Mouse (Mus musculus) left cerebral cortex, postnatal 10 days (tissue): ENCODE data around the gene Fastkd5. TPM values are rescaled to one million over a fixed set of nuclear protein-coding genes. Genes with fewer than 3 reads are reported as not detected.

ENCODE experiments used
- DNase-seq, 2 experiments: peaks; one replicate each; pipeline ENCODE4 v3.0.0; 2021 to 2022; ENCODE audit warnings: low spot score in 2 of 2, mixed read lengths in 1 of 2; ENCODE audit errors: extremely low spot score in 1 of 2
- intact Hi-C: fragments of 180-260 bp; cut with DNase I; formaldehyde crosslinking; loops from one replicate; pipeline ENCODE4 v1.15.1; 2025
- total RNA-seq, 2 experiments: library from RNA; stranded (reverse); gene quantifications; 2 replicates each; pipeline ENCODE4 v1.2.3; 2021

The Fastkd5 gene
- total RNA-seq, 2 experiments from 2014 or later, result 8.0 TPM

DNA sequence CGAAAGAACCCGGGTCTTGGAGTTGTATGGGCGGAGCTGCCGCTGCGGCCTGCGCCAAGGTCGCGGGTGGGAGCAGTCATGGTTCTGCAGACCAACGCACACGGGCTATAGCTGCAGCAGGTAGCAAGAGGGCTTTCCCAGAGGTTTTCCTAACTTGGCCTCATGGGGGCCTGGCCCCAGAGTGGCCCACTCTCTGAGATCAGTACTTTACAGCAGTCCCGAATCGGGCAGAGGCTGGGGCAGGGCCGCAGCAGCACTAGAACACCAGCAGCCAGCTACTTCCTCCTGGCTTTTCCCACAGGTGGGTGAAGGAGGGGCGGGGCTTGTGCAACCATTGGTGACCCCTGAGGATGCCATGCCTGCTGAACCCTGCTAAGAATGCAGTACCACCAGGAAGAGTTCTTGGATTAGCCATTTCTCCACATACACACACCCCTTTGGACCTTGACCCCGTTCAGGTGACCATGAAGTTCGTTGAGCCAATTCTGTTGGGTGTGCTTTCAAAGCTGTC is 8.3 kb upstream of the Fastkd5 start:
- intact Hi-C loops, result no loop called here
- DNase-seq, result no peak

DNA sequence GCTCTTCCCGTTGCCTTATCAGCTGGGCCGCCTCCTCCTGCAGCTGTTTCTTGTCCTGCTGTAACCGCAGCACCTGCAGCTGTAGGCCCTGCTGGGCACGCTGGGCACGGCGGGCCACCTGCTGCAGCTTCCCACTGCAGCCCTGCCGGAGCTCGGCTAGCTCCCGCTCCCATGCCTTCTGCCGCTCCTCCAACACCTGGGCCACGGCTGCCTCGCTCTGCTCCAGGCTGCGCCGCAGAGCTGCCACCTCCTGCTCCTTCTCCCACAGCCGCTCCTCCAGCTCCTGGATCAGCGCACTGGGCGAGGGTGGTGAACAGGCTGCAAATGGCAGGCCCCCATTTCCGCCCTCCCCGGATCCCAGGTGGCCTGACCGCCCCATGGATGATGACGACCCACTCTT is 6.0 kb upstream of the Fastkd5 start:
- intact Hi-C loops, result no loop called here
- DNase-seq, result peak in 1 of 2 experiments; percentile 41

DNA sequence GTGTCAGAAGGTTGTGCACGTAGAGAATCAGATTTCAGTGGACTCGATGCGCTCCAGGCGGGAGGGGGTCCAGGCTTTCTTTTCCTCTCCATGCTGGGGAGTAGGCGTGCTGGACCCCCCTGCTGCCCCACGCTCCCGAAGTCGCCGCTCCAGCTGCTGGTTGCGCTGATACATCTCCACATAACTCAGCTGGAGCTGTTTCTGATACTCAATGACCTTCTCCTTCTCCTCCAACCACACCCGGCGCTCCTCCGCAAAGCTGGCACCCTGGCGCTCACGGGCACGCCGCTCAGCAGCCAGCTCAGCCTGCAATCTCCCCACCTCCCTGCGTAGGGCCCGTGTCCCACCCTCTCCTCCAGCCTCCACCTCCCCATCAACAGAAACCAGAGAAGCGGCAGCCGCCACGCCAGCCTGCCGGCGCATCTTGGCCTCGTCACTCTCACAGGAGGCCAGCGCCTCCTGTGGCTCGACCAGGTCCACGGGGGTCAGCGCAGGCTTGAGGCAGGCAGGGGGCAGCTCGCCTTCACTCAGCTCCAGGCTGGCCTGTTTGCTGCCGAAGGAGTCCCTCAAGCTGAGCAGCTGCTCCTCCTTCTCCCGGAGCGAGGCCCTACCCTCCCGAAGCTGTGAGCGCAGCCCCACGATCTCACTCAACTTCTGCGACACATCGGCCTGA is 5.0 kb upstream of the Fastkd5 start:
- peak in 1 of 2 experiments; percentile 39 for DNase-seq
- intact Hi-C loops, result no loop called here

DNA sequence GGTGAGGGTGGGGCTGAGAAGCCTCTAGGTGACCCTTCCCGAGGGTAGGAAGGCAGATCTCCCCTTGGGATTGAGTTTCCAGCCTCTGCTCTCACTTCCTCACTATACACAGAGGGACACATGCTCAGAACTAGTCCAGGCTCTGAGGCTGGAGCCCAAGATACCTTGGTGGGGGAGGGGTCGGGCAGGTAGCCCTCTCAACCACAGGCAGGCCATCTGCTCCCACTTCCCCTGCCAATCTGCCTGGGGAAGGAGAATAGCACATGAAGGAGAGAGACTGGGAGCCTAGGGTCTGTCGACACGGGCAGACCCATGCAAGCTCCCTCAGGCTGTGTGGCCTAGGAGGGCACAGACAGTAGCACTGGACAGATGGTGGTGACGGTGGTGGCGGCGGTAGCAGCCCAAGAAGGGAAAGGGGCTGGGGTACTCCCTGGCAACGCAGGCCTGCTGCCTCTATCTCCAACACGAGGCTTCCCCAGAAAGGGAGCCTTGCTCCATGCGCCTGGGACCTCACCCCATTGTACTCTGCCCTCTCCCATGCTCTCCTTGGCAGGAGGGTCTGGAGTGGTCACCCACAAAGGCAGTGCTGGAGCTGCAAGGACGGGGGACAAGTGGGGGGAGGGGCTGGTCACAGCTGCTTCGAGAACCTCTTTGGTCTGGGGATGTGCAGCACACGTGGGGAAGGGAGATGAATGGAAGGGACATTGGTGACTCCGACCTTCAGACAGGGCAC is 4.3 kb upstream of the Fastkd5 start:
- DNase-seq, result peak in 1 of 2 experiments; percentile 36
- intact Hi-C loops, result no loop called here

DNA sequence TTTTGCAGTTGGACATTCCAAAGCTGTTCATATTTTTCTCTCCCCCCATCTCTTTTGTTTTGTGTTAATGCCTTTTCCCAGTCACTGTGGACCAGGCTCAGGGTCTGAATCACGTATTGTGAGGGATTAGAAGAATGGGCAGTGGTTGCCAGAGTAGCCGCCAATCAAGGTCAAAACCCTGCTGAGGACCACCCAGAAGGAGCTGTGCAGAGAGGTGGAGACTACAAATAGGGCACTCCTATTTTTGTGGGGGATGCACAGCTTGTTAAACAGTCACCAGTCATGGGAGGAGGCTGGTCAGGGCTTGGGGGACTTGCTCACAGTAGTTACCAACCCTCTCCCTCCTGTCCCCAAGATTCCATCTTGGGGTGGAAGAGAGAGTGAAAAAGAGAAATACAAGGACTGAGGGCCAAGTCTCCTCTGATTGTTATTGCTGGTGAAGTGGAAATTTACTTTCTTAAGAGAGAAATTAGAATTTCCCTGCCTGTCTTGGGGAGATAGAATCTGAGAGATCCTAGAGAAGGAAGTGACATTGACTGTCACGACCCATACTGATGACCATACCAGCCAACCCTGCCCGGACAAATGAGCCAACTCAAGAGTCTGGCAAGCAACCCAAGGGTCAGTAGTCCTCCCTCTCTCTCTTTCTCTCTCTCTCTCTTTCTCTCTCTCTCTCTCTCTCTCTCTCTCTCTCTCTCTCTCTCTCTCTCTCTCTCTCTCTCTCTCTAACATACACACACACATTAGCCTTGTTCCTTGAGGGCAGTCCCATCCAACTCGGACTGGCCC is 3.3 kb upstream of the Fastkd5 start:
- DNase-seq, result no peak
- intact Hi-C loops, result no loop called here

DNA sequence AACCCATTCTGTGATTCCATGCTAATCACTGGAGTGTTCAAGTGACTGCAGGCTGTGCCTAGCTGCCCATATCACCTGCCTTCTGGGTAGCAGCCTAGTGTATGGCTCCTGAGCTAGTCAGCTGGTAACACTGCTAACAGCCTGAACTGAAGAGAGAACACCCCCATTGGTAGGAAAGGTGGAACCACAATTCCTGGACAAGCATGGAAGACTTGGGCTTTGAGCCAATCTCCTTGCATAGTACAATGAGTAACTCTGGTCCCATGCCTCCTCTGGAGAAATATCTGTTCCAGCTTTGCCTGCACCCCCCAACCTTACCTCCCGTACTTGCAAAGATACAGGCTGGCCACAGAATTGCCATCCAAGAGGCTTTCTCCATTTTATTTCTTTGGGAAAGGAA is 2.6 kb upstream of the Fastkd5 start:
- no peak for DNase-seq
- intact Hi-C loops, result no loop called here

DNA sequence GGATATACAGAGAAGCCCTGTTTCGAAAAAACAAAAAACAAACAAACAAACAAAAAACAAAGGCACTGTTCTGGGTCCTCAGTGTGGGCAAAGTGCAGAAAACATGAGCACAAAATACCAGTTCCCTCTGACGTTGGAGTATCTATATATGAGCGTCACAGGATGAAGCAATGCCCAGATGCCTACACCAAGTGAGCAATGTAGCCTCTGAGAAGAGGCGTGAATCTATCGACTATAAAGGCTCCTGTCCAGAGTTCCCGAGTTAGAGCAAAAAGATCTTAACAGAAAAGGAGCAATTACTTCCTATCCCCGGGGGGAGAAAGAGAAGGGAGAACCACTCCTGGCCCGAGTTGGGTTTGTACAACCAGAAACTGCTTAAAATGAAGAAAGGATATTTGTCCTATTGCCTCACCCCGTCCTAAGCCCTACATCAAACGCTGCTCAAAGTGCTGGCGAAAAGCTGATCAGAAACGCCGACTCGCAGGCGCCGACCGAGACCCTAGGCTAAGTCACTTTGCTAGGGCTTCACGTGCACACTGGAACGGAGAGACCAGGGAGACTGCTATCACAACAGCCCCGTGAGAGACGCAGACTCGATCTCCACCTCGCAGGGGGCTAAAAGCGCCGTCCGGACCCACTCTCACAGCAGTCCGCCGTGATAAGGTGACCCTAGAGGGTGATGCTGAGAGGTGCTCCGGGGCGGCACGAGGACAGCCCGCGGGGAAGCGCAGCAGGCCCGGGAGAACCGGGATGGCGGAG is 568 bp downstream of the Fastkd5 start:
- no peak for DNase-seq
- intact Hi-C loops, result no loop called here

DNA sequence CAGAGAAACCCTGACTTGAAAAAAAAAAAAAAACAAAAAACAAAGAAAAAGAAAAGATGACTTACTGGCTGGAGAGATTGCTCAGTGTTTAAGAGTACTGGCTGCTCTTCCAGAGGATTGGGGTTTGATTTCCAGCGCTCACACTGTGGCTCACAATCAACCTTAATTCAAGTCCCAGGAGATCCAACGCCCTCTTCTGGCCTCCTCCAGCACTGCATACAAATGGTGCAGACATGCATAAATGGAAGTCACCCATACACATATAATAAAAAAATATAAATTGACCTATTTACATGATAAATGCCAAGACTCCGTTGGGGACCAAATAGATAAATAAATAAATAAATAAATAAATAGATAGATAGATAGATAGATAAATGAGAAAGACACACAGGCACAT is 1.4 kb downstream of the Fastkd5 start:
- DNase-seq, result no peak
- intact Hi-C loops, result no loop called here

DNA sequence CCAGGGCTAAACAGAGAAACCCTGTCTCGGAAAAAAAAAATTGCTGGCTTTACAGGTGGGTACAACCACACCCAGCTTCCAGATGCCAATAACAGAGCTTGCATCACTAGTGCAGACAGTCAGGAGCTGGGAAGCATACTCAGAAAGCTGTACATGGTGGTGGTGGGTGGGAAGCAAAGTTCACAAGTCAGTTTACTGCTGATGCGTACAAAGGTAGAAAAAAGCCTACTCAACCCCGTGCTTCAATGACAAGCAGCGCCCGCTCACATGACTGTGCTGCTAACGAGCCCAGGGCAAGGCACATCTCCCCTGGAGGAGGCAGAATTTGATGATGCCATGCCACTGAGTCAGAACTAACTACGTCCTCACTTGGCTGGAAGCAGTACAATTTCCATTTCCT is 10.9 kb downstream of the Fastkd5 start:
- intact Hi-C loops, result no loop called here
- no peak for DNase-seq

DNA sequence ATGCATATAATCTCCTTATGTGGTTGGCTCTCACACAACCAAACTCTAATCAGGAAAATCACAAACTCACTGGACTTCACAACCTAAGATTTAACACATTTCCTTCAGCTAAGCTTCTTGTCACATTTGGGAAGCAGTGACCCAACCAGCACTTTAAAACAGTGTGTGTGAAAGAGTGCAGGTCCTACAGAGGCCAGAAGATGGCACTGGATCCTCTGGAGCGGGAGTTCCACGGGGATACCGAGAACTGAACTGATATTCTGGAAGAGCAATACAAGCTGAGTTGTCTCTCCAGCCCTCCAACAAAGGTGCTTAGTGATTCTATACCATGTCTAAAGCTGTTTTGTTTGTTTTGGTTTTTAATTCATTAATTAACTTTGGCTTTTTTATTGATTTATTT is 16.7 kb downstream of the Fastkd5 start:
- DNase-seq, result no peak
- intact Hi-C loops, result no loop called here

DNA sequence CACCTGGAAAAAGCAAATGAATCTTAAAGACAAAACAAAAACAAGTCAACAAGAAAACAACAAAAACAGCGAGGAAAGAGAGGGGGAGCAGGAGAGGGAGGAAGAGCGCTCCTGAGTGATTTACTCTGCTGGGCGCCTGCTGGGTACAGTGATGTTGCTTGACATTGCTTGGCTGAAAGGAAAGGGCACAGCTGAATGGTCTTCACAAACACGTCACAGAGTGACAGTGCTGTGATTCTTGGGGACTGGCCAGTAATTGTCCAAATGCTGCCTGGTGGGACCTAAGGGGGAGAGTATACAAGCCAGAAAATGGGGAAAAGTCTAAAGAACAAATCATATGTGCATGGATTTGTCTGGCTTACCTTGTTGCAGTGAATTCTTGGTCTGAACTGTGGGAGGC is 27.6 kb downstream of the Fastkd5 start:
- intact Hi-C loops, result no loop called here
- no peak for DNase-seq

DNA sequence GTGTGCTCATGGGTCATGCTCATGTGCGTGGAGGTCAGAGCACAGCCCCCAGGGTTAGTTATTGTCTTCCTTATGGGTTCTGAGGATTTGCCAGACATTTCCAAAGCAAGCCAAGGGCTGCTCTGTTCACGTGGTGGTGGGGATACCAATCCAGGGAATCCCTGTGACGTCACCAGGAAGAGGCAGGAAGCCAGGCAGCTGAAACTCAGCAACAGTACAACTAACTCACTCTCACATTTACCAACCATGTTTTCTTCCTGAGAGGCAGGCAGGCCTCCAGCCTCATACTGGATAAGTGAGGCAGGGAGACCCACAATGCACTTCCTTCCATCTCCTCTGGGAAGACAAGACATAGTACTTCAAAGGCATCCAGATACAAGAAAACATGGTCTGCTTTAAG is 31.4 kb downstream of the Fastkd5 start:
- peak in 1 of 2 experiments; percentile 55 for DNase-seq
- intact Hi-C loops, result no loop called here

DNA sequence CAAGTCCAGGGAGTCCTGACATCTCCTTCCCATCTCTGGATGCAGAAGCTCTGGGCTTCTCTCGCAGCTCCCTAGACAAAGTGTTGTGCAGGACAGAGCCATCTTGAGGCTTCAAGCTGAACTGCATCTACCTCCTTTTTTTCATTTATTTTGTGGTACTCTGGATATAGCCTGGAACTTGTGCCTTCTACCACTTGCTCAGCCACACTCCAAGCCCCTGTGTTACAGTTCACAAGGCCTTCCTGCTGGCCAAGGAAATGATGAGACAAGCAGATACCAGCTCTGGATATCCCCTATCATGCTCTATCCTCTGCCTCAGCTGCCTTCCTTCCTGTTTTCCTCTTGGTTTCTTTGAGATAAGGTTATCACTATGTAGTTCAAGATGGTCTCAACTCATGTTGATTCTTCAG is 32.2 kb downstream of the Fastkd5 start:
- peak in 1 of 2 experiments; percentile 28 for DNase-seq

DNA sequence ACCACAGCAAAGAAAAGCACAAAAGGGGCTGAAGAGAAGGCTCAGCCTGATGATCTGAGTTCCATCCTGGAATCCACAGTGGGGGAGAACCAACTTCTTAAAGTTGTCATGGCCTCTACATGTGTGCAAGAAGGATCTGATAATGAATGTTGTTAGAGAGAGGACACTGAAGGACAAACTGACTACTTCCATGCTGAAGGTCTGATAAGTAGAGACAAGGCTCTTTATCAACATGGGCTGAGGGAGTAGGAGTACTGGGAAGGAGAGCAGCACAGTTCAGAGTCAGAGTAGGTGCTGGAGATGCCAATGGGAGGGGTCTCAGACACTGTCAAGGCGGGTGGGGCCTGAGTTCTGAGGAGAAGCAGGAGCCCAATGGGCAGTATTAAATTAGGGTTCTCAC is 34.2 kb downstream of the Fastkd5 start:
- no peak for DNase-seq
- intact Hi-C loops, result no loop called here

More for the DNA sequence above, 32.2 kb downstream of the Fastkd5 start:
- intact Hi-C loops, result no loop called here

DNA sequence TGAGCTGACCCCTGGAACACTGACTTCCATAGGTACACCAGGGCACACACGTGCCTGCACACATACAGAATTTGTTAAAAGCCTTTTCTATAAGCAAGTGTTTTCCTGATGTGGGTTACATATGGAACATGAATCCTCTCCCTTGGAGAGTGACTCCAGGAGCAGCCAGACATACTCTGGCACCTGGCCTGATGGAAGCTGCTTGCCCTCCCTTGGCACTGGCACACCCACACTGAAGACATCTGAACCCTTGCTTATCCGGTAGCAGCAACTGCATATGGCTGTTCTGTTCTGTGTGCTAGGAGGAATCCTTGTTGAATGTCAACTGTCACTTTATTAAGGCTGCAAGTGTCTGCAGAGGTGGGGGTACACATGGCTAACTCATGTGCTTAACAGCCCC is 38.8 kb downstream of the Fastkd5 start:
- intact Hi-C loops, result no loop called here
- DNase-seq, result no peak

DNA sequence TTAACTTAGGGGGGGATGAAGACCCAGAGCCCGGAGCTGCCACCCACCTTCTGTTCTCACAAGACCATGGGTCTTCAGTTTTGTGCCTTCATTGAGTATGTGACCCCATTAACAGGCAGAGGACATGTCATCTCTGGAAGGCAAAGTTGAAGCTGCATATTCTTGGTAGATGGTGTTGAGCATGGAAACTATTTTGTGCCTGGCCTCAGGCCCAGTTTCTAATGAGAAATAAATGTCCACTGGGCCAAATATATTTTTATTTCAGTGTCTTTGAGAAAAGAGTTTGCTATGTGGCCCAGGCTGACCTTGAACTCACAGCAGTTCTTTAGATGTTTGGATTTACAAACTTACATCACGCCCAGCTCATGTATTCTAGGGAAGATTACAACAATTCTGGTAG is 40.1 kb downstream of the Fastkd5 start:
- intact Hi-C loops, result no loop called here
- DNase-seq, result no peak

DNA sequence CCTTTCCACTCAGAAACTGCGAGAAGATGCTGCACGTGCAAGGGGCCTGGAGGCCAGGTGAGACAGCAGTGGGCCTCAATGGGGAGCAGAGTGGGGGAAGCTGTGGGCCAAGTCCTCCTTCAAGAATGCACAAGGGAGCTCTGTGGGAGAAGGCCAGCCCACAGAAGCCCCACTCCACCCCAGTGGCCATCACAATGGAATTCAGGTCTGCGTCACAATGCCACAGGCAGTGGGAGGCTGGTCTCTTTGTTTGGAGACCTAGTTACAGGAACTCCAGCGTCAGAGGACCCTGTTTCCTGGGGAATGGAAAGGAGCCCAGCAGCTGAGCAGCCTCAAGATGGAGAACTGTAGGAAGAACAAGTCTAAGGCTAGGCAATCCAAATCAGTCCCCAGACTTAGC is 40.7 kb downstream of the Fastkd5 start:
- intact Hi-C loops, result no loop called here
- no peak for DNase-seq

DNA sequence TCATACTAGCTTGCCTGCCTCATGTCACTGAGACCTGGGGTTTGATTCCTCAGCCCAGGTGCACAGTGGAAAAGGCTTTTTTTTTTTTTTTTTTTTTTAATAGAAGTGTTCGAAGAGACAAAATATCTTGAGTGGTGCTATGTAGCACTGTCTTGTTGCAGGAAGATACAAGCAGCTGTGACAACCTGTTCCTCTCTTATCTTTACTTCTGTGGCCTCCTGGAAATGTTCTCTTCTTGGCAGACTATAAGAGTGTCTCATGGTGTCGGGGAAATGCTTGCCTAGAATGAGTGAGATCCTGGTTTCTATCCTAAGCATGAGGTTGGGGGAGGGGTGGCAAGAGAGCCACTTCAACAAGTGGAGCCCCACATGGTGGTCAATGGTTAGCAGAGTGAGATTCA is 41.5 kb downstream of the Fastkd5 start:
- DNase-seq, result no peak
- intact Hi-C loops, result no loop called here

DNA sequence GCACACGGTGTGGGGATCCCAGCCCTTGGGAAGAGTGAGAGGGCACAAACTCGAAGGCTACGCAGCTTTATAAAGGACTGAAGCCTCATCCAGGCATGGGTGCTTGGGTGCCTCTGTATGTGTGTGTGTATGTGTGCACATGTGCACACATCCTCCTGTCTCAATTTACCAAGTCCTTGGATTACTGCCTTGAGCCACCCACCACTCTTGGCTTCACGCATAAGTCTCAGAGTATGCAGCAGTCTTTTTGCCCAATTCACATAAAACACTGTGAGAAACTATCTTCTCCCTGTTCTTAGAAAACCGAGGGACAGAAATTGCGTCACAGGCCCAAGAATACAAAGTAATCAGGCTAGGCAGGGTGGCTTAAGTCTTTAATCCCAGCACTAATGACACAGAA is 43.8 kb downstream of the Fastkd5 start:
- intact Hi-C loops, result no loop called here

More for the DNA sequence above, 43.8 kb downstream of the Fastkd5 start:
- DNase-seq, result peak in 1 of 2 experiments; percentile 36
